Mouse (Mus musculus) C2C12 (cell line): ENCODE data around the gene Sptb.

Experiments used
- CEBPB ChIP-seq: IDR thresholded peaks from one replicate; pipeline ENCODE4 v1.6.1; 2011; ENCODE audit warnings: low read depth, mild to moderate bottlenecking, control low read depth, moderate library complexity
- CTCF ChIP-seq: IDR thresholded peaks from one replicate; pipeline ENCODE4 v1.5.1; 2011; ENCODE audit not compliant: control insufficient read depth, insufficient read depth, insufficient read length
- MYOG ChIP-seq: IDR thresholded peaks from one replicate; pipeline ENCODE4 v1.6.1; 2011; ENCODE audit not compliant: control insufficient read depth, insufficient read length; ENCODE audit errors: extremely low read depth
- USF1 ChIP-seq: IDR thresholded peaks from one replicate; pipeline ENCODE4 v1.6.1; 2011; ENCODE audit warnings: low read depth, mild to moderate bottlenecking, control low read depth, moderate library complexity

DNA sequence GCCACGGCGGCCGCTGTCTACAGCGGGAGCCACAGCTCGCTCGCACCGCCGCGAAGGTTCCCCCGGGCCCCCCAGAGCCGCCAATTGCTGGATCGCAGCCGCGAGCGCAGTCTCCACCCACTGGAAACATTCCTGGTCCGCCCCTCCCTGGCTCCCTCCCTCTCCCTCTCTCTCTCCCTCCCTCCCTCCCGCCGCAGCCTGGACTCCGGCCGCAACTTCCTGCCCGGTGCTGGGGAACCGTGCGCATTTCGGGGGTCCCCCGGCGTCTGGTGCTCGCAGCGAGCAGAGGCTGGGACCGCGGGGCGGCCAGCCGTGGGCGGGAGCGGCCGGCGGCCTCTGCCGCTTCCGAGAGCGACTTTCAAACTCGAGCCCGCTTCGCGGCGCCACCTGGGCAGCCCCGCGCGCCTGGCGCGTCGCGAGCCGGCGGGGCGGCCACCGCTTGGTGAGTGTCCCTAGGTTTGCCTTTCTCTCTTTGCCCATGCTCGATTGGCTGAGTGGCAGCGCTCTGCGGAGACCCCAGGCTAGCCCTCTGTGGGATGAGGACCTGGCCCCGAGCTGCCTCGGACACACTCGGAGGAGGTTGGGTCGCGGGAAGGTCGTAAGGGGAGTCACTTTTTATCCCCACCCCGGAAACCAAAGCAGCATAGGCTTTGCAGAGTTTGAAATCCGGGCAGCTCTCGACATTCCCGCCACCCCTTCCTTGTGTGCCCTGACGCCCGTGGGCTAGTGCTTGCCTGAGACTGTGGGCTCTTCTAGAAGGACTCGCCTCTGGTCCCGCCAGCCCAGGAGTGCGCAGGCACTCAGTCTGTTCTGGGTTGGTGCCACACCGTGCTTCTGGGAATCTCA is 176.7 kb downstream of the Sptb start:
- no peak for TF ChIP-seq CTCF
- TF ChIP-seq USF1: no peak
- TF ChIP-seq CEBPB: no peak
- no peak for TF ChIP-seq MYOG
